In the genomic region with DNA sequence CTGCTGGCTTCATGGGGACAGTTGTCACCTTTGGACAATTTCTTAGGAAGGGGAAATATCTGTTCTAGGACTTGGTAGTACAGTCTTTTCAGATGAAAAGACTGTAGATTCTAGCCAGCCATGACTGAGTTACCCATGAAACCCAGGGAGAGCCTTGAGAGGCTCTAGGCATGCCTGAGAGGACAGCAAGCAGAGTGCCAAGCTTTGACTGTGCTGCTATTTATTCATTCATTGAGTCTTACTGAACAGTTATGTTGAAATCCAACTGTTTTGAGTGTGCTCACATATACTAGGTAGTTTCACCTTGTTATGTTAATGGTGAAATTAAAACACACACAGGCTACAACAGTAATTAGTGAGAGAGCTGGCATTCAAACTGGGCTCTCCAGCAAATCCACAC, we compare ENCODE assay signal across 21 mouse cellular contexts.
DNase-seq lines count a peak whose midpoint lies in the region; ATAC-seq and TF ChIP-seq lines count a peak whose summit lies in the region.
"Had no signal": no experiment of that assay in that cellular context is flagged by ENCODE, and none has a peak within 500 bp of the region (broad histone marks: within the 10 kb centered on the region; RNA-seq: fewer than 3 reads in every experiment).

No protein-coding gene starts in this region.

- TF ChIP-seq EP300 in heart, postnatal 0 days (IDR thresholded peaks at IDR 0.05; ENCODE audit: low read depth) = no peak

- H3K36me3 ChIP-seq in heart, postnatal 0 days (replicated peaks; ENCODE audit: control insufficient read depth, insufficient read depth, low read length) = 0 out of 2 replicates have a peak, but pooled peaks cover 3% of the 10 kb centered on the region
- H3K36me3 ChIP-seq: embryonic facial prominence, embryonic 12.5 days had no signal

- H3K27ac ChIP-seq in heart, postnatal 0 days (ENCODE audit: low read depth) = 0 out of 2 replicates have a peak overlapping the region, but pooled peaks have one; percentile 7
- H3K27ac ChIP-seq: embryonic facial prominence, embryonic 12.5 days; hindbrain, embryonic 14.5 days; midbrain, embryonic 15.5 days had no signal

- peaks cover 16% of the 10 kb centered on the region for H3K4me1 ChIP-seq in heart, postnatal 0 days (ENCODE audit: control insufficient read depth, insufficient read depth)
- H3K4me1 ChIP-seq: embryonic facial prominence, embryonic 12.5 days; midbrain, embryonic 15.5 days had no signal

- no peak for DNase-seq in heart, postnatal 0 days (ENCODE audit: low spot score)
- DNase-seq in heart, adult 9 months (ENCODE audit: low spot score in 2 of 2) = no peak
- DNase-seq in lung, postnatal 36 days = peak; percentile 51
- DNase-seq in lung, postnatal 14 days = no peak
- no peak for DNase-seq in Patski (ENCODE audit: low read depth, low spot score)
- peak; percentile 2 for DNase-seq in fibroblast of lung, adult 2 months (ENCODE audit: low read depth)
- no peak for DNase-seq in frontal cortex, postnatal 25 days (ENCODE audit: low spot score in 2 of 2)
- DNase-seq: adrenal gland, postnatal 10 days; cerebellum, adult 2 months; cerebellum, postnatal 25 days; kidney, adult 9 months; kidney, postnatal 14 days; layer of hippocampus, postnatal 36 days; thymus, adult 18-20 months; thymus, postnatal 36 days had no signal

- H3K27me3 ChIP-seq in heart, postnatal 0 days (ENCODE audit: control insufficient read depth, insufficient read depth, low read length) = no peaks in the 10 kb centered on the region
- no peaks in the 10 kb centered on the region for H3K27me3 ChIP-seq in Patski
- H3K27me3 ChIP-seq: embryonic facial prominence, embryonic 12.5 days; midbrain, embryonic 15.5 days had no signal

- H3K4me3 ChIP-seq in heart, postnatal 0 days (ENCODE audit: low read depth, low read length) = no peak overlapping the region
- H3K4me3 ChIP-seq: embryonic facial prominence, embryonic 12.5 days; midbrain, embryonic 15.5 days; myocyte had no signal

- ATAC-seq in heart, postnatal 0 days (ENCODE audit: insufficient read depth, low read depth) = no peak
- peak; percentile 52 for ATAC-seq in Patski
- ATAC-seq: intestine, embryonic 16.5 days had no signal

- CTCF ChIA-PET in Patski (lab: Charles Lee) = interaction anchor here (1.2 to 1.6 kb wide), 2 partner anchors 12 to 68 kb away, joined by 3 to 4 read pairs; no protein-coding TSS in a partner anchor

- H3K4me2 ChIP-seq in heart, postnatal 0 days (ENCODE audit: low read depth, low read length) = no peak overlapping the region
- H3K4me2 ChIP-seq: embryonic facial prominence, embryonic 12.5 days; heart, embryonic 11.5 days; hindbrain, embryonic 14.5 days; midbrain, embryonic 15.5 days had no signal

- POLR2A ChIA-PET in Patski (lab: Charles Lee) = no interaction called here

- in situ Hi-C loops in Patski (cut with MboI; ENCODE audit: low pct_unique_long_range_greater_than_20kb) = no loop called here

- TF ChIP-seq CTCF in heart, postnatal 0 days (IDR thresholded peaks at IDR 0.05; ENCODE audit: low read depth) = no peak
- TF ChIP-seq CTCF in Patski (IDR thresholded peaks at IDR 0.05) = no peak

- H3K9ac ChIP-seq in heart, postnatal 0 days (replicated peaks; ENCODE audit: low read depth, low read length) = no peak overlapping the region
- H3K9ac ChIP-seq: embryonic facial prominence, embryonic 12.5 days; hindbrain, embryonic 14.5 days; midbrain, embryonic 15.5 days had no signal

- no peaks in the 10 kb centered on the region for H3K9me3 ChIP-seq in heart, postnatal 0 days (replicated peaks; ENCODE audit: control insufficient read depth, low read length)
- H3K9me3 ChIP-seq: embryonic facial prominence, embryonic 12.5 days; midbrain, embryonic 15.5 days had no signal

Comparison
In these comparisons a context has a peak if more than half of its experiments do, and no peak if none do; other contexts are left out.
1. DNase-seq: peak in lung, postnatal 36 days (single experiment) and fibroblast of lung, adult 2 months (single experiment); none in heart, postnatal 0 days (single experiment), heart, adult 9 months (0 of 2), lung, postnatal 14 days (single experiment), Patski (single experiment) and frontal cortex, postnatal 25 days (0 of 2).